Mouse (Mus musculus) layer of hippocampus, postnatal 14 days (tissue): ENCODE results near the gene Oog4. TPM values are rescaled to one million over a fixed set of nuclear protein-coding genes. Genes with fewer than 3 reads are reported as not detected.
"Not testable (repeated sequence)": the region's sequence is repeated elsewhere in the genome, so short reads cannot be mapped to it uniquely, and the experiment has no call there.

Experiments
- DNase-seq, 2 experiments: peaks; one replicate each; pipeline ENCODE4 v3.0.0; 2021 to 2022; ENCODE audit warnings: low spot score in 2 of 2, mixed read lengths in 1 of 2
- long read RNA-seq, 2 experiments: library from polyadenylated mRNA; stranded (forward); transcript quantifications; one replicate each; pipeline ENCODE4 v2.0.0; 2021
- total RNA-seq, 2 experiments: library from RNA; stranded (reverse); gene quantifications; 2 replicates each; pipeline ENCODE4 v1.2.3; 2021

The Oog4 gene
- total RNA-seq = not detected
- long read RNA-seq, experiment 1 = 0 reads
- long read RNA-seq, experiment 2 = 0 reads

DNA sequence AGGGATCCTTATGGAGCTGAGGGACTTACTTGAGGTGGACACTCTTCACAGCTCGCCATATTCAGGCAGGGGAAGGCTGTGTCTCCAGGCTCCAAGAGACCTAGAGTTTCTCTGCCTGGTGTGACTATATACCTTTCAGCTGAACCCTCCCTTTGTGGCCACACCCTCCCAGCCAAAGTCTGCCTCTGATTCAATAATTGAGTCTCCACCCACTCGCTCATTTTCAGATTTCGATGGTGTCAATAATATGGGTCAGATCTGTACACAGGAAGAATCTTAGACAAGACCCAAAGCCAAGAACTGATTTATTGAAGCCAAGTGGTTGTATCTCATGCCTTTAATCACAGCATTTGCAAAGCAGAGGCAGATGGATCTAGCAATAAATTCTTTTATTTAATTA, at the start of gene Oog4:
Gene Oog4, minus strand, starts transcription at position 101 of the 400 bp plus-strand sequence.
- DNase-seq = no peak

DNA sequence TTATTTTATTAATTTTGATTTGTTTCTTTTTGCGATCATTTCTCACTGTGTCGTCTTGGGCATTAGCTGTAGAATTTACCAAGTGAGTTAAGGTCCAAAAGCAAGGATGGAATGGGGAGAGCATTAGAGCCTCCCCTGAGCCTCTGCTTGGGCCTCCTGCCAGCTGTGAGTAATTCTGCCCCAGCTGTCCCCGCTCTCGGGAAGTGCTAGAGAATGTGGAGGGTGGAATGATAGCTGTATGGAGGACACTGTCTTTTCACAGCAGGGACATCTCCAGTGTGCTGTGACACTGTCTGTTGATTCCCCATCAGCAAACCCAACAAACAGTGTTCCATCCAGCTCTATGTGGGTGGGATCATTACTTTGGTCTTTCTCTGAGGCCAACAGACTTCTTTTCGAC, 23.4 kb downstream of the Oog4 start:
- not testable (repeated sequence) for DNase-seq

DNA sequence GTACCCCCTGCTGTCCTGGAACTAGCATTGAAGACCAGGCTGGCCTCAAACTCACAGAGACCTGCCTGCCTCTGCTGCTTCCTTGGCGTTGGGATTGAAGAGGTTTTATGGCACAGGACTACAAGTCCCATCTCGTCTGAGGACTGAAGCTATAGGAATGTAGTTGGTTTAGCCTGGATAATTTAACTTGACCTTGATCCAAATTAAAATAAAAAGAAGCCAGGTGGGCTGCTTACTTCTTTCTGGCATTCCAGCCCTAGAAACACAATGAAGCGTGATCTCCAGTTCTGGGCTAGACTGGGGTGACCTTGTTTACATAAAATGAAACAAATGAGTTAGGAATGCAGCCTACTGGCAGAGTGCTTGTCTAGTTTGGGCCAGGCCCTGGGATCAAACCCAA, 36.0 kb downstream of the Oog4 start:
- DNase-seq = peak in 1 of 2 experiments; percentile 6

DNA sequence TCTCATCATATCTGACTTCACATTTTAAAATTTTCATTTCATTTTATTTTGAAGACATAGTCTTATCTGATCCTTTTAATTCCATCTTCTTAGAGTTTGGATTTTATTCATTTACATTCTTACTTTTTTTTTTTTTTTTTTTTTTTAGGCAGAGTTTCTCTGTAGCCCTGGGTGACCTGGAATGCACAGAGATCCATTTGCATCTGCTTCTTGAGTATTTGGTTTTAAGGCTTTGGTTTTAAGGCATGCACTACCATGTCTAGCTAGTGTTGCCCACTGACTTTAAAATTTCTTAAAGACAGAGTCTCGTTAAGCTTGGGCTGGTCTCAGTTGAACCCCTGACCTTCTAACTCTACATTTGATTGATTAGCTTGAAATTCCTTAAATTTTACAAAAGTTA, 36.5 kb downstream of the Oog4 start:
- no peak for DNase-seq

DNA sequence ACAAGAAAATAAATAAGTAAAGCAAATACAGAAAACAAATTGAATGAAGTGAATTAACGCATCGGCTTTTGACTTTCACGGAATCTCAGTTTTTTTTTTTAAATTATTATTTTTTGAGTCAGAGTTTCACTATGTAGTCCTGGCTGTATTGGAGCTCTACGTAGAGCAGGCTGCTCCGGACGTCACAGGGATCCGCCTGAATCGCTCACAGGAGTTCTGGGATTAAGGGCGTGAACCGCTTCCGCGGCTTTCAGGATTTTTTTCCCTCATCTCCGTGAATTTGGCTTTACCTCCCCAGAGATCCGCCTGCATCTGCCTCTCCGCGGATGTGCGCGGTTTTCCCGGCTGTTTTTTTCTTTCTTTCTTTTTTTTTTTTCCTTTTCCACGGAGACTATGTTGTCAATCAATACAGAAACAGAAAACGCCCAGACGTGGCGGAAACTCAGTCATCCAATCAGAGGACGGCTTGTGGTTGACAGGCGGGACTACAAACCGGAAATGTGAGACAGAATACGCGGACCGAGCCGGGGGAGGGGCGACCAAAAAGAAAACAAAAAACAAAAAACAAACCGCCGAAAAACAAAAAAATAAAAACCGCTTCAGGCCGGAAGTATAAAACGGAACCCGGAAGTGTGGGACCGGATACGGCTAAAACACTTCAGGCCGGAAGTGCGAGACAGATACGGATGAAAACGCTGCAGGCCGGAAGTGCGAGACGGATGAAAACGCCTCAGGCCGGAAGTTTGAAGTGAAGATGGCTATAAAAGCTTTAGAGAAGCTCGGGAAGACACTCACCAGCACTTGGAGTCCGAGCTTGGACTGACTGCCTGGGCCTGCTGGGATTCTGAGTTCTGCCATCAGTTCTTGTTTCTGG, 37.7 kb downstream of the Oog4 start, which contains the start of gene Pramef8:
Gene Pramef8, plus strand, starts transcription at position 208 of the 874 bp plus-strand sequence.
- peak; percentile 92 to 96 for DNase-seq

DNA sequence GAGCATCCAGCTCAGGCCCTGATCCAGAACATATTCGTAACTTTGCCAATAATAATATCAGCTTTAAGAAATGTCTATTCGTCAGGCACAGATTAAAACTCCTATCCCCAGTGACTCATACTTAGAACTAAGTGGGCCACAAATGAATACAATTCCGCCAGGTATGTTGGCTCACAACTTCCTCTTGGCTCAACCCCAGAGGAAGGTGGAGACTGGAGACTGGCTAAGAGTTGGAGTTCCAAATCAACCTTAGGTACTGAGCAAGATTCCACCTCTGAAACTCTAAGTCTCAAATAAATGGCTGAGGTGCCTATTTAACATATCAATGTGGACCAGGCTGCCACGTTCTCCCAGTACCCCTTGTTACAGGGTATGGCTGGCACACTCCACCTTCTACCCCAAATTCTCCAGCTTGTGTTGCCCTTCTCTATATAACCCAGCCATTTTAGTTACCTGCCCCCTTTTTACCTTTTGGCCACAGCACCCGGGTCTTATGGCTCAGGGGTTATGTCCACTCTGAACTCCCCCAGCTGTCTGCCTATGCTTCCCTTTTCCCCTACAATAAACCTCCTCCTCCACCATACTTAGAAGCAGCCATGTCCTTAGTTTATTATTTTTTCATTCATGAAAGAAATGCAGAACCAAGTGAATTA, 38.4 kb downstream of the Oog4 start:
- peak in 1 of 2 experiments; percentile 14 for DNase-seq

DNA sequence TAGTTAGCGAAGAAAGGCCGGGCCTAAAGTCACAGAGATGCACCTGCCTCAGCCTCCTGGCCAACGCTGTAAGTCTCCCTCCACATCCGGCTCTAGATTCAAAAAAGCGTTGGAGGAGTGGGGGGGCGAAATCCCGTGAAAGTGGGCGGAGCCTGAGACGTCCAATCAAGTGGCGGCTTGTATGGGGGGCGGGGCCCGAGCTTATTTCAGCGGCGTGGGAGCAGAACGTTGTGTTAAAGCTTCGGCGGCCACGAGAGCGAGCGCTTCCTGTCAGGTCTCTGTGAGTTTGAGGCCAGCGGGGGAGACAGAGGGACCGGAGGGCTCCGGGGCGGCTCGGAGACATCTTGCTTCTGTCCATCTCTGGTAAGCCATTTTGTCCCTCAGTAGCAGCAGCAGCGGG, 55.9 kb downstream of the Oog4 start, which contains the start of gene Pramel1:
Gene Pramel1, plus strand, starts transcription at position 248 of the 400 bp plus-strand sequence.
- no peak for DNase-seq

DNA sequence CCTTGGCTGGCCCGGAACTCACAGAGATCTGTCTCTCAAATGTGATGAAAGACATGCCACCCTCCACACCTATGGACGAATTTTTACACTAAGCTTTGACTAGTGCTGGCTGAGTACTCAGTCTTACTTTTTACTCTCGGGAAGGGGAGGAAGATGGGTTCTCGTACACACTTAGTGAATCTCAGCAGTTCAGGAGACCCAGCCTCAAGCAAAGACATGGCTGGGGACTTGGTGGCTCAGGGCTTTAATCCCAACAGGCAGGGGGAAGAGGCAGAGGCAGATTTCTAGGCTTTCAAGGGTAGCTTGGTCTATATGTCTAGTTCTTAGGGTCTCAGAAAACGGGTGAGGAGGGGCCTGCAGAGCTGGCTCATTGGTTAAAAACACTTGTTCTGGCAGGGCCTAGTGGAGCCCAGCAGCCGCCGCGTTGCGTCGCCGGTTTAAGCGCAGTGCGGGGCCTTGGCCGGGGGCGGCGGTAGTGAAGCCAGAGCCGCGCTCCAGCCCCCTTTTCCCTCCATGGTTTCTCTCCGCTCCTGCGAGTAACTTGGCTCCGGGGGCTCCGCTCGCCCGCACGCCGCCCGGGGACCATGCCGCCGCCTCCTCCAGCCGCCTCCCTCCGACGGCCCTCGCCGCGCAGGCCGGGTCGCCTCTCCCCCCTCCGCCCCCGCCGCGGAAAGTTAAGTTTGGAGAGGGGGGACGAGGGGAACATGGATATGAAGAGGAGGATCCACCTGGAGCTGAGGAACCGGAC, 61.0 kb downstream of the Oog4 start:
- DNase-seq = peak in 1 of 2 experiments; percentile 25

Other genes starting within 250 kb of the Oog4 start
- 10 to 100 TPM; 34.9 to 35.4 TPM for gene Prdm2, start 237.3 kb downstream of the Oog4 start, total RNA-seq
- gene Pdpn, start 150.8 kb downstream of the Oog4 start, total RNA-seq = 10 to 100 TPM; 14.2 to 19.7 TPM
- gene Lrrc38, start 100.6 kb downstream of the Oog4 start, total RNA-seq = under 1 TPM; 0.81 to 0.95 TPM
- gene Pramel1, start 55.9 kb downstream of the Oog4 start, total RNA-seq = not detected
- gene Pramef8, start 37.9 kb downstream of the Oog4 start, total RNA-seq = 10 to 100 TPM in 1 of 2 experiments, 1 to 10 TPM in 1; 9.9 to 11.9 TPM
- not detected for gene Gm13043, start 61.0 kb upstream of the Oog4 start, total RNA-seq
- gene Gm13040, start 85.6 kb upstream of the Oog4 start, total RNA-seq = not detected
- gene BC080695, start 101.4 kb upstream of the Oog4 start, total RNA-seq = not detected
- not detected for gene Gm13057, start 101.4 kb upstream of the Oog4 start, total RNA-seq
- gene Gm13083, start 164.7 kb upstream of the Oog4 start, total RNA-seq = not detected
- gene Gm13088, start 206.9 kb upstream of the Oog4 start, total RNA-seq = not detected